Mouse (Mus musculus) kidney, embryonic 14.5 days (tissue): ENCODE measurements at regions not wholly inside any gene's neighbourhood (a gene's known extent, or its start where the extent isn't known, plus 50 kb on each side); places are given as distances from the start of the nearest gene placed in this dataset.

ENCODE experiments used
- ATAC-seq: fragments of 200-750 bp; cut with Nextera tagmentation; 2 replicates; pipeline ENCODE4 v1.8.0; 2017; ENCODE audit warnings: moderate number of reproducible peaks, mild to moderate bottlenecking, moderate TSS enrichment, moderate library complexity; ENCODE audit not compliant: low FRiP score, low TSS enrichment
- H3K27ac ChIP-seq: fragments of 300-500 bp; sonication (generic); 2 replicates; pipeline ENCODE4 v1.5.1; 2014; ENCODE audit warnings: low read depth, mild to moderate bottlenecking, low read length, moderate library complexity, mixed read lengths
- H3K27me3 ChIP-seq: fragments of 300-500 bp; sonication (generic); 2 replicates; pipeline ENCODE4 v1.6.1; 2014; ENCODE audit warnings: mild to moderate bottlenecking, low read length; ENCODE audit not compliant: control insufficient read depth, insufficient read depth
- H3K36me3 ChIP-seq: fragments of 300-500 bp; sonication (generic); 2 replicates; pipeline ENCODE4 v1.6.1; 2014; ENCODE audit warnings: low read length, mixed read lengths; ENCODE audit not compliant: control insufficient read depth, insufficient read depth
- H3K4me1 ChIP-seq: fragments of 300-500 bp; sonication (generic); 2 replicates; pipeline ENCODE4 v1.6.1; 2014; ENCODE audit warnings: low read length, mixed read lengths; ENCODE audit not compliant: control insufficient read depth, insufficient read depth
- H3K4me2 ChIP-seq: fragments of 300-500 bp; sonication (generic); replicated peaks from 2 replicates; pipeline ENCODE4 v1.6.1; 2014; ENCODE audit warnings: low read depth, mild to moderate bottlenecking, low read length
- H3K4me3 ChIP-seq: fragments of 300-500 bp; sonication (generic); 2 replicates; pipeline ENCODE4 v1.5.1; 2014; ENCODE audit warnings: mild to moderate bottlenecking, low read length
- H3K9ac ChIP-seq: fragments of 300-500 bp; sonication (generic); 2 replicates; pipeline ENCODE4 v1.6.1; 2014; ENCODE audit warnings: low read depth, mild to moderate bottlenecking, low read length, moderate library complexity
- H3K9me3 ChIP-seq: fragments of 300-500 bp; sonication (generic); 2 replicates; pipeline ENCODE4 v1.6.1; 2016; ENCODE audit warnings: low read length; ENCODE audit not compliant: control insufficient read depth
- WGBS: fragments of 180-500 bp; shearing (Covaris S2); extraction: QIAGEN DNeasy Blood & Tissue Kit; methylation state at CpG from one replicate; pipeline ENCODE4 v1.1.7; 2014; 5-methylcytosine and 5-hydroxymethylcytosine counted together

GRCm38 (mm10) chr10:124362795-124363194 is 1026.5 kb downstream of the Slc16a7 start:
- Histone ChIP-seq H3K27ac (no peak overlapping the region), H3K9ac (no peak overlapping the region), H3K27me3 (no peaks in the 10 kb centered on the region), H3K4me2 (no peak overlapping the region), H3K4me1 (no peaks in the 10 kb centered on the region), H3K36me3 (no peaks in the 10 kb centered on the region), H3K9me3 (no peaks in the 10 kb centered on the region), H3K4me3 (no peak overlapping the region)
- no peak for ATAC-seq

GRCm38 (mm10) chr10:124370994-124371393 is 1018.3 kb downstream of the Slc16a7 start:
- ATAC-seq = no peak
- H3K9me3 ChIP-seq = no peaks in the 10 kb centered on the region
- no peak overlapping the region for H3K4me2 ChIP-seq
- no peak overlapping the region for H3K4me3 ChIP-seq
- H3K27me3 ChIP-seq = no peaks in the 10 kb centered on the region
- 93% methylated on average over 2 of the region's 2 CpGs for WGBS
- H3K27ac ChIP-seq = no peak overlapping the region
- H3K9ac ChIP-seq = no peak overlapping the region
- no peaks in the 10 kb centered on the region for H3K4me1 ChIP-seq
- H3K36me3 ChIP-seq = no peaks in the 10 kb centered on the region

DNA sequence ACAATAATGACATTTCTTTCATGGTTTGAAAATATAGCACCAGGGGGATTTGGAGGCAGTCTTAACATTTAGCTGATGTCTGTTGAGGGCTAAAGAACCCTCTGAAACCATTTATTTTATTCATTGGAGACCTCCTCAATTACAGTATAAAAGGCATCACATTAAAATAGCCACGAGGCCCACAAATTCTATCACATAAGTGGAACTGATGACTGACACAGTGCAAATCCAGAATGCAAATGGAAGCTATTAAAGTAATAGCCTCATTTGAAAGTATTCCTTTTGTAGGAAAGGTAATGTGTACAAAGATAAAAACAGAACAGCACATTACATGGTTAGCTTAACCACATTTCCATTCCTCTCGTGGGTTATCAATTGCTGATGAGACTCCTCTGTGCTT is 986.6 kb downstream of the Slc16a7 start:
- Histone ChIP-seq H3K36me3 (no peaks in the 10 kb centered on the region), H3K9ac (no peak overlapping the region)
- WGBS = 75% methylated on average over 2 of the region's 2 CpGs

DNA sequence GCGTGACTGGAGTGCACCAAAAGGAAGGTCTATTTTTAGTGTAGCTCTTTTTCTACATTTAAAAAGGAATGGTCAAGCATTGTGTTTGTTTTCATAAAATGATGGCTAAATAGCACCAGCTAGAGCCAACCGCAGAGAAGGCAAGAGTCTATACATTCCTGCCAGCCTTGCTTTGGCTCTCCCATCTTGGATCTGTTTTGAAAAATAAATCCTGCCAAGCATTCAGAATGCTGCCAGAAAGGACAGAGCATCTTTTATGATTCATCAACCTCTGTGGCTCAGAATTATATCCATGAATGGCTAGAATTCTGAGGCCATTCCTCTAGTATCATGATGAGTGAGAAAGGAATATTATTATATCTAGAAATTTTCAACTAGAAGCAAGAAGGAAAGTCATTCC is 979.6 kb downstream of the Slc16a7 start:
- Histone ChIP-seq H3K27me3 (no peaks in the 10 kb centered on the region), H3K4me1 (no peaks in the 10 kb centered on the region), H3K9ac (no peak overlapping the region), H3K4me3 (no peak overlapping the region), H3K36me3 (no peaks in the 10 kb centered on the region), H3K9me3 (no peaks in the 10 kb centered on the region), H3K4me2 (no peak overlapping the region), H3K27ac (no peak overlapping the region)
- WGBS = 76% methylated on average over 2 of the region's 2 CpGs
- no peak for ATAC-seq

More for the DNA sequence above, 986.6 kb downstream of the Slc16a7 start:
- ATAC-seq = no peak
- H3K27me3 ChIP-seq = no peaks in the 10 kb centered on the region
- no peak overlapping the region for H3K4me2 ChIP-seq
- H3K27ac ChIP-seq = no peak overlapping the region
- H3K4me3 ChIP-seq = no peak overlapping the region
- no peaks in the 10 kb centered on the region for H3K4me1 ChIP-seq
- H3K9me3 ChIP-seq = no peaks in the 10 kb centered on the region

DNA sequence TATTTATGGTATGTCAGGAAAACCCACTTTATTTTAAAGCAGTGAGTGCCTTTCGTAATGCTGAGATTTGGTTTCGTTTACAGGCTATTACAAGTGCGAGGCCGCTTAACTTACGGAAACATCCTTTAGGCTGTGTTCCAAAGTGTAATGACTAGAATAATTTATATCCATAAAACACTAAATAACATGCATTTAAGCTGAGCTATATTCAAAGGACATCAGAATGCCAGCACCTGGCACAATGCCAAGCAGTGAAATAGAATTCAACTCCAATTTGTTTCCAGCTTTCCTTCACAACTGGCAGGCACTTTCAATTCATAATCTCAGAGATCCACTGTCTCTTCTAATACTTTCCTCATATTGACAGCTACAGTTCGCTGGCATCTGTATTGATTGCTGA is 972.7 kb downstream of the Slc16a7 start:
- Histone ChIP-seq H3K27ac (no peak overlapping the region), H3K4me3 (no peak overlapping the region), H3K36me3 (no peaks in the 10 kb centered on the region), H3K27me3 (no peaks in the 10 kb centered on the region), H3K4me2 (no peak overlapping the region), H3K9ac (no peak overlapping the region), H3K4me1 (no peaks in the 10 kb centered on the region), H3K9me3 (no peaks in the 10 kb centered on the region)
- 77% methylated on average over 6 of the region's 6 CpGs for WGBS
- ATAC-seq = no peak

DNA sequence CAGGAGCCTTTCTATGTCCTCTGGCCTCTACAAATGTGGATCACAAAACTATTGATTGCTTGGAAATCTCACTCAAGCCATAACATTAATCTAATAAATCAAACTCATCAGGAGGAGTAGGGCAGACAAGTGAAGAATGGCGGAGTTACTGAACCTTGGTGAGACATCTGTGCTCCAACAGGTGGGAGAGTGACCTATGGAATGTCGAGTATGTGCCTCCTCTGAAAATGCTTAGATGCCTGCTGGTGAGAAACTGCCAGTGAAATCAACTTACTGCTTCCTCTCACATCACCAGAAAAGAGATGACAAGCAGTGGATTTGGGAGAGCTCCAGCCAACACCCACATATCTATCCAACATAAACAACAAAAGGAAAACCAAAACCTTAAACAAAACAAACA is 965.8 kb downstream of the Slc16a7 start:
- WGBS = 24% methylated on average over 2 of the region's 2 CpGs
- Histone ChIP-seq H3K4me1 (no peaks in the 10 kb centered on the region), H3K9ac (no peak overlapping the region), H3K9me3 (no peaks in the 10 kb centered on the region), H3K27me3 (no peaks in the 10 kb centered on the region), H3K4me3 (no peak overlapping the region), H3K4me2 (no peak overlapping the region), H3K27ac (no peak overlapping the region), H3K36me3 (no peaks in the 10 kb centered on the region)
- ATAC-seq = peak; percentile 49; the same call in 1 of the 2 replicates
